Comparison of ENCODE assay signal across 11 mouse cellular contexts in genomic region chr14:47862556-47862955, GRCm38 (mm10).
DNase-seq lines count a peak whose midpoint lies in the region.
"Had no signal": no experiment of that assay in that cellular context is flagged by ENCODE, and none has a peak within 500 bp of the region (broad histone marks: within the 10 kb centered on the region; RNA-seq: fewer than 3 reads in every experiment).

No protein-coding gene starts in this region.

- DNase-seq in gastrocnemius, postnatal 25 days, result peak; percentile 38
- DNase-seq in gastrocnemius, adult 8-10 months (ENCODE audit: low spot score in 2 of 2), result no peak
- peak; percentile 60 for DNase-seq in 3T3-L1 (ENCODE audit: low read depth, low spot score)
- peak; percentile 11 to 43 for DNase-seq in heart, adult 9 months (ENCODE audit: low spot score in 2 of 2)
- DNase-seq in heart, postnatal 4 days, result peak; percentile 26
- DNase-seq in cerebellum, adult 9-11 months, result no peak
- no peak for DNase-seq in ovary, postnatal 10 days (ENCODE audit: low spot score)
- DNase-seq: cerebellum, adult 18-20 months; right cerebral cortex, postnatal 4 days; thymus, adult 2 months; thymus, postnatal 36 days had no signal

Comparison
In these comparisons a context has a peak if more than half of its experiments do, and no peak if none do; other contexts are left out.
1. DNase-seq: peak in gastrocnemius, postnatal 25 days (single experiment), 3T3-L1 (single experiment), heart, adult 9 months (2 of 2) and heart, postnatal 4 days (single experiment); none in gastrocnemius, adult 8-10 months (0 of 2), cerebellum, adult 9-11 months (single experiment) and ovary, postnatal 10 days (single experiment).